Mouse (Mus musculus): ENCODE measurements around the gene Itpk1. TPM values are rescaled to one million over a fixed set of nuclear protein-coding genes. Genes with fewer than 3 reads are reported as not detected.

The Itpk1 gene
- total RNA-seq, 2 experiments from 2014 or later: 9.1 to 12.4 TPM

- peak; percentile 44 to 49 for DNase-seq
Observed at GRCm38 (mm10) chr12:102593699-102594098, 111.0 kb downstream of the Itpk1 start.

GRCm38 (mm10) chr12:102590711-102591360 is 113.9 kb downstream of the Itpk1 start:
- no peak for DNase-seq

- no peak for DNase-seq
Observed at GRCm38 (mm10) chr12:102587106-102587505, 117.6 kb downstream of the Itpk1 start.

- DNase-seq: peak; percentile 68 to 83
Observed at GRCm38 (mm10) chr12:102586286-102586881, 118.3 kb downstream of the Itpk1 start.

GRCm38 (mm10) chr12:102585390-102585789 is 119.3 kb downstream of the Itpk1 start:
- DNase-seq: peak; percentile 80 to 87

- DNase-seq: no peak
Observed at GRCm38 (mm10) chr12:102582441-102582840, 122.3 kb downstream of the Itpk1 start.

GRCm38 (mm10) chr12:102581579-102582196 is 123.0 kb downstream of the Itpk1 start:
- DNase-seq: no peak

GRCm38 (mm10) chr12:102579041-102579440 is 125.7 kb downstream of the Itpk1 start:
- DNase-seq: peak; percentile 68 to 90

- DNase-seq: no peak
Observed at GRCm38 (mm10) chr12:102576659-102577398, 127.9 kb downstream of the Itpk1 start.

- no peak for DNase-seq
Observed at GRCm38 (mm10) chr12:102575541-102576329, 129.0 kb downstream of the Itpk1 start.

GRCm38 (mm10) chr12:102573036-102573435 is 131.7 kb downstream of the Itpk1 start:
- no peak for DNase-seq

GRCm38 (mm10) chr12:102571666-102572065 is 133.1 kb downstream of the Itpk1 start:
- no peak for DNase-seq

- DNase-seq: no peak
Observed at GRCm38 (mm10) chr12:102570734-102571133, 134.0 kb downstream of the Itpk1 start.

- no peak for DNase-seq
Observed at GRCm38 (mm10) chr12:102570111-102570510, 134.6 kb downstream of the Itpk1 start.

- DNase-seq: no peak
Observed at GRCm38 (mm10) chr12:102568219-102568618, 136.5 kb downstream of the Itpk1 start.

- no peak for DNase-seq
Observed at GRCm38 (mm10) chr12:102566951-102567350, 137.8 kb downstream of the Itpk1 start.

- DNase-seq: no peak
Observed at GRCm38 (mm10) chr12:102565086-102565485, 139.6 kb downstream of the Itpk1 start.

- no peak for DNase-seq
Observed at GRCm38 (mm10) chr12:102557372-102557771, 147.4 kb downstream of the Itpk1 start.

- no peak for DNase-seq
Observed at GRCm38 (mm10) chr12:102555850-102556249, 148.9 kb downstream of the Itpk1 start.

GRCm38 (mm10) chr12:102554721-102555516 is 149.8 kb downstream of the Itpk1 start, which contains the start of gene Chga:
Gene Chga (plus strand): TSS chr12:102554969.
- DNase-seq: peak; percentile 16 to 72

GRCm38 (mm10) chr12:102553705-102554275 is 150.9 kb downstream of the Itpk1 start:
- DNase-seq: no peak

All from heart, adult 18-20 months (tissue).